ENCODE assay signal across 9 mouse cellular contexts in the genomic region with DNA sequence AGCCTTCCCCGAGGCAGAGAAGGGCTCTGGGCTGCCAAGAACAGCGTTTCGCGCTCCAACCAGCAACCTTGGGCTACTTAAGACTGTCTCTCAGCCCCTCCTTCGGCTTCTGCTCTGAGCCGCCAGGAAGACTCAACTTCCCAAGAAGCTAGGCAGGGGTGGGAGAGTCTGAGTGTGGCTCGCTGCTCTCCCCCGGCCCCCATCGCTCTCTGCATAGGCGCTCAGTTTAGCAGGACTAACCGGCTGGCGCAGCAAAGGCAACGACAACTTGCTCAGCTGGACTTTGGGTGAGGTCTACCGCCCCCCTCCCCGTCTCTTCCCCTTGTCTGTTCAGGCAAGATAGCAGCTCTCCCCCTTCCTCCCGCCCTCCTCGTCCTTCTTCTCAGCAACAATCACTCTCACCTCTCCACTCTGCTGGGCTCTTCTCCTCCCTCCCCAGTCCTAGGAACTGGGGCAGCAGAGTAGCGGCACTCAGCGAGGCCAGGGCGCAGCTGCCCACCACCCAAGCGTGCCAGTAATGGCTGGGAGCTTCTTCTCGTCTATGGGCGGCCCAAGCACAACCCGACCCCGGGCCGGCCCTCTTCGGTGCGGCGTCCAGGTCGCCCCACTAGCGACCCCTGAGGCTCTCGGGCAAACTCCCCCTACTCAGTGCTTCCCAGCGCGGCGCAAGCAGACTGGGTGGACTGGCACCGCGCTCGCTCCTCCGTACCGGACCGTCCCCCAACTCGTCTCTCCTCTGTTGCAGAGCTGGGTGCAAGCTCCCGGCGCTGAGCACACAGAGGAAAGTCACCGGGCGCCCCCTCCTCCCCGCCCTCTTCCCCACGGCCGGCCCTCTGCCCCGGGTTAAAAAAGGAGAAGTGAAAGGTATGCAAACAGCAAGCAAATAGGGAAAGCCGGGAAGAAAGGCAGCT. TPM values are rescaled to one million over a fixed set of nuclear protein-coding genes. Genes with fewer than 3 reads are reported as not detected.
DNase-seq lines count a peak whose midpoint lies in the region; ATAC-seq and TF ChIP-seq lines count a peak whose summit lies in the region.
"Had no signal": no experiment of that assay in that cellular context is flagged by ENCODE, and none has a peak within 500 bp of the region (broad histone marks: within the 10 kb centered on the region; RNA-seq: fewer than 3 reads in every experiment).

No protein-coding gene starts in this region.

- under 1% methylated on average over 50 of the region's 51 CpGs for WGBS in heart, adult 2 months
- under 1% methylated on average over 51 of the region's 51 CpGs for WGBS in heart, embryonic 14.5 days
- WGBS in limb, embryonic 10.5 days = under 1% methylated on average over 51 of the region's 51 CpGs
- under 1% methylated on average over 48 of the region's 51 CpGs for WGBS in neural tube, embryonic 14.5 days
- whole genome bisulfite sequencing in thymus, adult 2 months = 3% methylated on average over 50 of the region's 51 CpGs

- no peaks in the 10 kb centered on the region for H3K36me3 ChIP-seq in heart, adult 2 months (ENCODE audit: control insufficient read depth, insufficient read depth, low read length)
- no peaks in the 10 kb centered on the region for H3K36me3 ChIP-seq in heart, embryonic 14.5 days (ENCODE audit: control insufficient read depth, insufficient read depth, low read length)
- H3K36me3 ChIP-seq in limb, embryonic 10.5 days = no peaks in the 10 kb centered on the region
- no peaks in the 10 kb centered on the region for H3K36me3 ChIP-seq in neural tube, embryonic 14.5 days (ENCODE audit: control insufficient read depth, insufficient read depth, low read length)
- no peaks in the 10 kb centered on the region for H3K36me3 ChIP-seq in thymus, adult 2 months (ENCODE audit: control insufficient read depth, insufficient read depth, low read length)
- H3K36me3 ChIP-seq: G1E had no signal

- TF ChIP-seq CTCF in heart, adult 2 months (IDR thresholded peaks at IDR 0.05) = no peak
- no peak for TF ChIP-seq CTCF in thymus, adult 2 months (IDR thresholded peaks at IDR 0.05; ENCODE audit: borderline replicate concordance, control insufficient read depth, extremely low read depth, insufficient read depth, low read length, poor library complexity)

- H3K4me3 ChIP-seq in heart, adult 2 months = peak overlapping the region; percentile 76
- peak overlapping the region; percentile 83 to 84 for H3K4me3 ChIP-seq in heart, embryonic 14.5 days (ENCODE audit: control insufficient read depth in 1 of 2, insufficient read depth in 1 of 2, low read depth in 1 of 2, low read length in 2 of 2)
- peak overlapping the region; percentile 64 for H3K4me3 ChIP-seq in limb, embryonic 10.5 days
- H3K4me3 ChIP-seq in neural tube, embryonic 14.5 days (ENCODE audit: low read depth, low read length) = peak overlapping the region; percentile 69
- H3K4me3 ChIP-seq in thymus, adult 2 months (ENCODE audit: control insufficient read depth, insufficient read depth, low read length) = no peak overlapping the region; the same call in 1 of the 2 replicates

- peak overlapping the region; percentile 88 for H3K27ac ChIP-seq in heart, adult 2 months
- peak overlapping the region; percentile 96 to 97 for H3K27ac ChIP-seq in heart, embryonic 14.5 days (replicated peaks in 1 of 2; ENCODE audit: control insufficient read depth in 1 of 2, insufficient read depth in 1 of 2, low read depth in 2 of 2, low read length in 2 of 2)
- peak overlapping the region; percentile 57 for H3K27ac ChIP-seq in limb, embryonic 10.5 days
- peak overlapping the region; percentile 91 for H3K27ac ChIP-seq in neural tube, embryonic 14.5 days (ENCODE audit: low read depth, low read length)
- no peak overlapping the region for H3K27ac ChIP-seq in thymus, adult 2 months (ENCODE audit: control insufficient read depth, insufficient read depth, low read length)

- intact Hi-C loops in heart, adult 2 months (cut with DNase I) = loop anchor here (5.0 kb wide), 1 partner anchor 42 kb away; no protein-coding TSS in a partner anchor

- no peaks in the 10 kb centered on the region for H3K9me3 ChIP-seq in heart, embryonic 14.5 days (ENCODE audit: control insufficient read depth, low read length)
- H3K9me3 ChIP-seq in limb, embryonic 10.5 days (replicated peaks) = no peaks in the 10 kb centered on the region
- no peaks in the 10 kb centered on the region for H3K9me3 ChIP-seq in neural tube, embryonic 14.5 days (ENCODE audit: control insufficient read depth, low read length)

- peaks cover under 1% of the 10 kb centered on the region; the same call in 1 of the 2 replicates for H3K4me1 ChIP-seq in heart, adult 2 months (ENCODE audit: control insufficient read depth, insufficient read depth, low read length)
- H3K4me1 ChIP-seq in heart, embryonic 14.5 days (ENCODE audit: control insufficient read depth in 2 of 2, insufficient read depth in 2 of 2, low read length in 2 of 2) = peaks cover 5 to 33% of the 10 kb centered on the region in 2 experiments; a peak in 3 of 4 replicates
- peaks cover 52% of the 10 kb centered on the region for H3K4me1 ChIP-seq in limb, embryonic 10.5 days
- H3K4me1 ChIP-seq in neural tube, embryonic 14.5 days (ENCODE audit: control insufficient read depth, insufficient read depth, low read length) = peaks cover 14% of the 10 kb centered on the region; the same call in 1 of the 2 replicates
- H3K4me1 ChIP-seq in thymus, adult 2 months (replicated peaks; ENCODE audit: control insufficient read depth, insufficient read depth, low read length) = no peaks in the 10 kb centered on the region

- peak overlapping the region; percentile 78 for H3K9ac ChIP-seq in heart, adult 2 months (ENCODE audit: low read depth, low read length)
- peak overlapping the region; percentile 96 for H3K9ac ChIP-seq in heart, embryonic 14.5 days (ENCODE audit: low read length)
- H3K9ac ChIP-seq in neural tube, embryonic 14.5 days (replicated peaks; ENCODE audit: low read depth, low read length) = peak overlapping the region; percentile 76

- peak overlapping the region; percentile 95 for H3K4me2 ChIP-seq in heart, embryonic 14.5 days (ENCODE audit: low read length)
- H3K4me2 ChIP-seq in neural tube, embryonic 14.5 days (ENCODE audit: low read depth, low read length) = peak overlapping the region; percentile 91

- H3K27me3 ChIP-seq in heart, adult 2 months (ENCODE audit: control insufficient read depth, insufficient read depth, low read length) = peaks cover 6% of the 10 kb centered on the region; the same call in 1 of the 2 replicates
- no peaks in the 10 kb centered on the region; the same call in 1 of the 2 replicates for H3K27me3 ChIP-seq in heart, embryonic 14.5 days (ENCODE audit: control insufficient read depth, insufficient read depth, low read length)
- H3K27me3 ChIP-seq in limb, embryonic 10.5 days (ENCODE audit: low read depth, poor library complexity, severe bottlenecking) = peaks cover 93% of the 10 kb centered on the region
- 0 out of 2 replicates have a peak, but pooled peaks cover 2% of the 10 kb centered on the region for H3K27me3 ChIP-seq in neural tube, embryonic 14.5 days (ENCODE audit: control insufficient read depth, insufficient read depth, low read length)
- peaks cover 25% of the 10 kb centered on the region for H3K27me3 ChIP-seq in thymus, adult 2 months (ENCODE audit: control insufficient read depth, insufficient read depth, low read length)

- TF ChIP-seq EP300 in heart, adult 2 months (IDR thresholded peaks at IDR 0.05; ENCODE audit: insufficient read depth, low read depth, low read length) = no peak

- peak; percentile 48 to 56 for DNase-seq in heart, adult 2 months
- no peak for DNase-seq in heart, adult 9 months (ENCODE audit: low spot score in 2 of 2)
- peak; percentile 82 to 83 for DNase-seq in cerebellum, postnatal 10 days
- DNase-seq in limb, embryonic 10.5 days (ENCODE audit: low spot score) = peak; percentile 66
- no peak for DNase-seq in gastrocnemius, postnatal 10 days
- DNase-seq in thymus, adult 2 months = no peak

- TF ChIP-seq POLR2A in heart, adult 2 months (IDR thresholded peaks at IDR 0.05; ENCODE audit: insufficient read depth, low read depth, low read length) = no peak; the same call in 1 of the 2 replicates
- TF ChIP-seq POLR2A in thymus, adult 2 months (IDR thresholded peaks at IDR 0.05; ENCODE audit: control insufficient read depth, extremely low read depth, insufficient read depth, low read length, poor library complexity) = no peak

- peak; percentile 45 for ATAC-seq in heart, embryonic 14.5 days (ENCODE audit: insufficient number of reproducible peaks, insufficient read depth, low FRiP score, low read depth)
- ATAC-seq in neural tube, embryonic 14.5 days (ENCODE audit: low read depth) = peak; percentile 36

- H3K79me2 ChIP-seq in heart, adult 2 months (replicated peaks; ENCODE audit: control insufficient read depth, insufficient read depth, low read length) = no peaks in the 10 kb centered on the region

RNA-seq across cellular contexts. Expression of gene Prox1, which starts 1.5 kb away (rescaled TPM):
- total RNA-seq in heart, adult 2 months (2021) = 10 to 100 TPM; 46.2 to 57.3 TPM
- polyA plus RNA-seq in heart, adult 2 months (2012; rRNA removed) = 12.1 and 21.7 TPM in 2 replicates
- 21.0 and 21.7 TPM in 2 replicates for polyA plus RNA-seq in heart, embryonic 14.5 days (2014; fragmentation: Nextera tagmentation; extraction: Ambion mirVana)
- 0.28 and 0.46 TPM in 2 replicates for polyA plus RNA-seq in limb, embryonic 10.5 days (2016; fragmentation: Nextera tagmentation; extraction: Ambion mirVana)
- 15.9 and 17.8 TPM in 2 replicates for polyA plus RNA-seq in neural tube, embryonic 14.5 days (2014; fragmentation: Nextera tagmentation; extraction: Ambion mirVana)
- 10 to 100 TPM in 1 of 2 experiments, 1 to 10 TPM in 1; 7.3 to 10.1 TPM for total RNA-seq in gastrocnemius, postnatal 10 days (2021)
- 0.43 and 0.71 TPM in 2 replicates for polyA plus RNA-seq in thymus, adult 2 months (2012; rRNA removed)
- polyA plus RNA-seq: G1E had no signal

Comparison
In these comparisons a context has a peak if more than half of its experiments do, and no peak if none do; other contexts are left out.
1. DNase-seq: peak in heart, adult 2 months (2 of 2), cerebellum, postnatal 10 days (2 of 2) and limb, embryonic 10.5 days (single experiment); none in heart, adult 9 months (0 of 2), gastrocnemius, postnatal 10 days (single experiment) and thymus, adult 2 months (single experiment).
2. Peak in every context shown above with its lines, with median percentiles within 50 percentile points of each other: H3K9ac ChIP-seq.